Mouse (Mus musculus) heart, embryonic 16.5 days (tissue): Measurements from ENCODE around the gene Crtam. TPM values are rescaled to one million over a fixed set of nuclear protein-coding genes. Genes with fewer than 3 reads are reported as not detected.

Source experiments
- ATAC-seq: fragments of 200-750 bp; cut with Nextera tagmentation; replicated peaks from 2 replicates; pipeline ENCODE4 v1.8.0; 2017; ENCODE audit warnings: moderate number of reproducible peaks; ENCODE audit not compliant: insufficient read depth, low FRiP score; ENCODE audit errors: extremely low read depth
- H3K27ac ChIP-seq: fragments of 300-500 bp; sonication (generic); 2 replicates; pipeline ENCODE4 v1.5.1; 2014; ENCODE audit warnings: mild to moderate bottlenecking, low read length, control low read depth, moderate library complexity
- H3K27me3 ChIP-seq: fragments of 300-500 bp; sonication (generic); 2 replicates; pipeline ENCODE4 v1.6.1; 2014; ENCODE audit warnings: low read length, mixed read lengths; ENCODE audit not compliant: control insufficient read depth, insufficient read depth
- H3K36me3 ChIP-seq: fragments of 300-500 bp; sonication (generic); 2 replicates; pipeline ENCODE4 v1.6.1; 2014; ENCODE audit not compliant: control insufficient read depth, insufficient read depth
- H3K4me1 ChIP-seq: fragments of 300-500 bp; sonication (generic); 2 replicates; pipeline ENCODE4 v1.6.1; 2014; ENCODE audit warnings: low read length, mixed read lengths; ENCODE audit not compliant: control insufficient read depth, insufficient read depth
- H3K4me2 ChIP-seq: fragments of 300-500 bp; sonication (generic); 2 replicates; pipeline ENCODE4 v1.6.1; 2014; ENCODE audit warnings: low read depth, mild to moderate bottlenecking, control low read depth, low read length
- H3K4me3 ChIP-seq: fragments of 300-500 bp; sonication (generic); 2 replicates; pipeline ENCODE4 v1.5.1; 2014; ENCODE audit warnings: mild to moderate bottlenecking, control low read depth, low read length
- H3K9ac ChIP-seq: fragments of 300-500 bp; sonication (generic); 2 replicates; pipeline ENCODE4 v1.6.1; 2014; ENCODE audit warnings: low read length, control low read depth
- H3K9me3 ChIP-seq: fragments of 300-500 bp; sonication (generic); replicated peaks from 2 replicates; pipeline ENCODE4 v1.6.1; 2016; ENCODE audit warnings: low read length; ENCODE audit not compliant: control insufficient read depth
- WGBS: fragments of 180-500 bp; shearing (Covaris S2); extraction: QIAGEN DNeasy Blood & Tissue Kit; methylation state at CpG from one replicate; pipeline ENCODE4 v1.1.7; 2014; 5-methylcytosine and 5-hydroxymethylcytosine counted together
- polyA plus RNA-seq: library from polyadenylated mRNA; unstranded; fragments of >200 nt; fragmentation: Nextera tagmentation; extraction: Ambion mirVana; gene quantifications from 2 replicates; pipeline ENCODE4 v1.2.1, GENCODE M21; 2015

Gene Crtam
- polyA plus RNA-seq, 1 experiment from 2014 or later: 0.07 TPM

GRCm38 (mm10) chr9:40983758-40984157 is 20.7 kb downstream of the Crtam start:
- H3K9me3 ChIP-seq: no peaks in the 10 kb centered on the region
- no peaks in the 10 kb centered on the region for H3K36me3 ChIP-seq
- H3K27me3 ChIP-seq: no peaks in the 10 kb centered on the region
- no peak overlapping the region for H3K9ac ChIP-seq
- H3K4me2 ChIP-seq: no peak overlapping the region
- no peak overlapping the region for H3K4me3 ChIP-seq
- 79% methylated on average over 3 of the region's 3 CpGs for WGBS
- no peak for ATAC-seq
- no peaks in the 10 kb centered on the region for H3K4me1 ChIP-seq
- H3K27ac ChIP-seq: no peak overlapping the region

- no peak overlapping the region for H3K4me2 ChIP-seq
- no peaks in the 10 kb centered on the region for H3K4me1 ChIP-seq
- ATAC-seq: no peak
- H3K36me3 ChIP-seq: no peaks in the 10 kb centered on the region
- no peak overlapping the region for H3K9ac ChIP-seq
- WGBS: 42% methylated on average over 6 of the region's 6 CpGs
- H3K9me3 ChIP-seq: no peaks in the 10 kb centered on the region
- no peaks in the 10 kb centered on the region for H3K27me3 ChIP-seq
- no peak overlapping the region for H3K4me3 ChIP-seq
- H3K27ac ChIP-seq: no peak overlapping the region
These were observed 21.9 kb downstream of the Crtam start for GRCm38 (mm10) chr9:40982480-40982879.

- H3K36me3 ChIP-seq: no peaks in the 10 kb centered on the region
- no peak for ATAC-seq
- no peak overlapping the region for H3K9ac ChIP-seq
- no peak overlapping the region for H3K4me2 ChIP-seq
- H3K27me3 ChIP-seq: no peaks in the 10 kb centered on the region
- no peaks in the 10 kb centered on the region for H3K4me1 ChIP-seq
- WGBS: 74% methylated on average over 11 of the region's 11 CpGs
- no peak overlapping the region for H3K4me3 ChIP-seq
- no peaks in the 10 kb centered on the region for H3K9me3 ChIP-seq
- no peak overlapping the region for H3K27ac ChIP-seq
These were observed 30.2 kb downstream of the Crtam start for GRCm38 (mm10) chr9:40974042-40974801.

GRCm38 (mm10) chr9:40964418-40964714 is 40.1 kb downstream of the Crtam start:
- H3K4me2 ChIP-seq: peak overlapping the region; percentile 76
- 20% methylated on average over 7 of the region's 7 CpGs for WGBS
- peak overlapping the region; percentile 51 for H3K4me3 ChIP-seq
- H3K27me3 ChIP-seq: peaks cover 37% of the 10 kb centered on the region
- H3K36me3 ChIP-seq: no peaks in the 10 kb centered on the region
- H3K9ac ChIP-seq: no peak overlapping the region
- H3K9me3 ChIP-seq: no peaks in the 10 kb centered on the region
- no peak for ATAC-seq
- no peak overlapping the region for H3K27ac ChIP-seq
- H3K4me1 ChIP-seq: peaks cover 8% of the 10 kb centered on the region; the same call in 1 of the 2 replicates

- H3K9ac ChIP-seq: peak within 1 kb of the TSS; percentile 54
- H3K4me2 ChIP-seq: peak within 1 kb of the TSS; percentile 76
- no peak for ATAC-seq
- 1% methylated on average over 51 of the region's 51 CpGs for WGBS
- no peaks in the 10 kb centered on the region for H3K9me3 ChIP-seq
- H3K4me3 ChIP-seq: peak within 1 kb of the TSS; percentile 51
- H3K4me1 ChIP-seq: peaks cover 8% of the 10 kb centered on the region; the same call in 1 of the 2 replicates
- peaks cover 37% of the 10 kb centered on the region for H3K27me3 ChIP-seq
- H3K27ac ChIP-seq: no peak within 1 kb of the TSS
- H3K36me3 ChIP-seq: no peaks in the 10 kb centered on the region
These were observed 40.6 kb downstream of the Crtam start, which contains the start of gene Jhy for GRCm38 (mm10) chr9:40963586-40964417. Gene Jhy, minus strand, starts transcription at chr9:40964118.

- Histone ChIP-seq H3K4me2 (no peak overlapping the region), H3K9me3 (no peaks in the 10 kb centered on the region), H3K9ac (no peak overlapping the region), H3K36me3 (no peaks in the 10 kb centered on the region), H3K4me3 (no peak overlapping the region), H3K4me1 (peaks cover 8% of the 10 kb centered on the region; the same call in 1 of the 2 replicates), H3K27me3 (peaks cover 37% of the 10 kb centered on the region), H3K27ac (no peak overlapping the region)
- 83% methylated on average over 3 of the region's 3 CpGs for WGBS
- ATAC-seq: no peak
These were observed 43.0 kb downstream of the Crtam start for GRCm38 (mm10) chr9:40961401-40961800.

- 68% methylated on average over 18 of the region's 18 CpGs for WGBS
- no peak overlapping the region for H3K9ac ChIP-seq
- no peak for ATAC-seq
These were observed 55.3 kb downstream of the Crtam start for GRCm38 (mm10) chr9:40949039-40949615.

GRCm38 (mm10) chr9:40948473-40948872 is 56.0 kb downstream of the Crtam start:
- Histone ChIP-seq H3K27ac (no peak overlapping the region), H3K4me1 (no peaks in the 10 kb centered on the region), H3K4me2 (no peak overlapping the region), H3K36me3 (no peaks in the 10 kb centered on the region), H3K9me3 (no peaks in the 10 kb centered on the region), H3K9ac (no peak overlapping the region), H3K27me3 (no peaks in the 10 kb centered on the region), H3K4me3 (no peak overlapping the region)
- 83% methylated on average over 6 of the region's 6 CpGs for WGBS
- no peak for ATAC-seq

More at GRCm38 (mm10) chr9:40949039-40949615, 55.3 kb downstream of the Crtam start:
- Histone ChIP-seq H3K27ac (no peak overlapping the region), H3K27me3 (no peaks in the 10 kb centered on the region), H3K9me3 (no peaks in the 10 kb centered on the region), H3K4me2 (no peak overlapping the region), H3K4me3 (no peak overlapping the region), H3K4me1 (no peaks in the 10 kb centered on the region), H3K36me3 (no peaks in the 10 kb centered on the region)

GRCm38 (mm10) chr9:40947131-40947530 is 57.3 kb downstream of the Crtam start:
- H3K4me3 ChIP-seq: no peak overlapping the region
- H3K36me3 ChIP-seq: no peaks in the 10 kb centered on the region
- no peaks in the 10 kb centered on the region for H3K4me1 ChIP-seq
- no peaks in the 10 kb centered on the region for H3K9me3 ChIP-seq
- no peak overlapping the region for H3K27ac ChIP-seq
- no peak overlapping the region for H3K9ac ChIP-seq
- WGBS: 40% methylated on average over 4 of the region's 4 CpGs
- H3K4me2 ChIP-seq: no peak overlapping the region
- no peak for ATAC-seq
- H3K27me3 ChIP-seq: no peaks in the 10 kb centered on the region
